Mouse (Mus musculus): Measurements from ENCODE around the gene Pbrm1.

Gene Pbrm1

DNA sequence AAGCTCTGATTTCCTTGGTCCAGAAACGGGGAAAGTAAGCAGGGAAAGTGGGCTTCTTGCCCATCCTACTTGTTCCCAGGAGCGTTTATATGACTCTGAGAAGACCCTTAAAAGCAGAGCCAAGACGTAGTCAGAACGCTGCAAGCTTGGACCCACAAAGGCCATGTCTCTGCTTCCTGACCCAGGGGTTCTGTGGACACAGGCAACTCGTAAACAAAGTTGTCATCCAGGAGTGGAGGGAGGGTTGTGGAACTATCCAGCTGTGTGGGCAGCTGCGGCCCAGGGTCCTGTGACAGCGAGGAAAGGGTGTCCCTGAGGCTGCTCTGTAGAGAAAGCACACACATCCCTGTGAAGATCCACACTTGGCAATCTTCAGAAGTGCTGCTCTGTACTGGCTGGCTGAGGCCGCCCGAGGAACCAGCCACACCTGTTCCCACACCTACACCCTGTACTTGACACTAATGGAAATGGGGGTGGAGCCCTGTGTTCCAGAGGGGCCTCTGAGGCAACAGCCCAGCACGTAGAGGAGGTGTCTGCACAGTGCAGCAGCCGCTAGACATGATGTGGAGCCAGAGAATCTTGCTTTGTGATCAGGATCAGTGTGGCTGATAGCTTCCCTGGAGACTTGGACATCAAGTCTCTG, 114.2 kb downstream of the Pbrm1 start:
- peak; percentile 29 for DNase-seq (ENCODE audit: low read depth, low spot score)

DNA sequence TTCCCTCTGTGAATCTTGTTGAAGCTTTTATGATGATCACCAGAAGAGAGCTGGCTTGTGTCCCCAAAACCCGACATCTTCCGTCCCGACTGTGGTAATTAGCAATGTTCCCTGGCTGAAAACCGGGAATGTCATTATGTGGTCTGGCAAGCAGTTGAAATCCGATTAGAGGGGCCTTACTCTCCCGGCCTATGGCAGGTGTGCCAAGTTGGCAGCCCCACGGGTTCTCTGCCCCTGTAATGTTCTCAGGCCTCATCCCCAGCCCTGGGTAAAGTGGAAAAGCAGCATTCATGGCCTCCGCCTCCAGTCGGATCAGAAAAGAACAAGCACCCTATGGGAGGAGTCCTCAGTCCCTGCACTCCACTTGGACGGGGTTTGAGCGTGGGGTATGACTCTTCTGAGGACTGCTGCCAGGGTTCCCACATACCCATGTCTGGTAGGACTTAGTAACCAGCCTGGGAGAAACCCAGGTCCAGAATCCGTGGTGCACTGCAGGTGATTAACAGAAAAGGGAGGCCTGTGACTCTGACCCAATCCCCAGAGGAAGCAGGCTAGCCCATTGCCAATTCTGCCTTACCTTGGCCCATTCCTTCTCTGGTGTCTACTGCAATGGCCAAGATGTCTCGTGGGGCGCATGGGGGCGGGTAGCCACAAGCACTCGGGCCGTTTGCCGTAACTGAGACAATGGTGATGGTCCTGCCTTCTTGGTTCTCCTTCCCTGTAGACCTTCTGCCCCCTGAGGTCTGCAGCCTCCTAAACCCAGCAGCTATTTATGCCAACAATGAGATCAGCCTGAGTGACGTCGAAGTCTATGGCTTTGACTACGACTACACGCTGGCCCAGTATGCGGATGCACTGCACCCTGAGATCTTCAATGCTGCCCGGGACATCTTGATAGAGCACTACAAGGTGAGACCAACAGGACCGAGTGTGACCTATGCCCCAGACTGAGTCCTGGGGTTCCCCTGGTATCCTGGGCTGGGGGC, 115.4 kb downstream of the Pbrm1 start:
- DNase-seq (ENCODE audit: low read depth, low spot score) = no peak

DNA sequence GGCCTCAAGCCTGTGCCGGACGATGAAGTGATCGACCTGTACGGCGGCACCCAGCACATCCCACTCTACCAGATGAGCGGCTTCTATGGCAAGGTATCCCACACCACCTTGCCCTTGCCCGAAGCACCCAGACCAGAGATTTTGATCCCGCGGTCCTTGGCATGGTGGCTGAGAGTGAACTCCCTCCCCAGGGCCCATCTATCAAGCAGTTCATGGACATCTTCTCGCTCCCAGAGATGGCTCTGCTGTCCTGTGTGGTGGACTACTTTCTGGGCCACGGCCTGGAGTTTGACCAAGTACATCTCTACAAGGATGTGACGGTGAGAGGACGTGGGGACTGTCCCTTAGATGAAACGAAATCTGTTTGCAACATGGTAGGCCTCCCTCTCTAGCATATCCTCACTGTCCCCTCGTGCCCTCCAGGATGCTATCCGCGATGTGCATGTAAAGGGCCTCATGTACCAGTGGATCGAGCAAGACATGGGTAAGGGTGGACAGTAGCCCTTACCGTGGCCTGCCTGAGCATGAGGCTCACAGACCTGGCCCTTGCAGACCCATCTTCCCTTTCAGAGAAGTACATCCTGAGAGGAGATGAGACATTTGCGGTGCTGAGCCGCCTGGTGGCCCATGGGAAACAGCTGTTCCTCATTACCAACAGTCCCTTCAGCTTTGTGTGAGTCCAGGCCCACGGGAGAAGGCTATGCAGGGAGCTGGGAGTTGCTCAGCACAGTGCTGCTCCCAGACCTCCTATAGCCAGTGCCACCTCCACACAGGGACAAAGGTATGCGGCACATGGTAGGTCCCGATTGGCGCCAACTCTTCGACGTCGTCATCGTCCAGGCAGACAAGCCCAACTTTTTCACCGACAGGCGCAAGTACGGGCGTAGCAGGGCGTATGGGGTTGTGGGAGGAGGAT, 116.8 kb downstream of the Pbrm1 start:
- no peak for DNase-seq (ENCODE audit: low read depth, low spot score)

DNA sequence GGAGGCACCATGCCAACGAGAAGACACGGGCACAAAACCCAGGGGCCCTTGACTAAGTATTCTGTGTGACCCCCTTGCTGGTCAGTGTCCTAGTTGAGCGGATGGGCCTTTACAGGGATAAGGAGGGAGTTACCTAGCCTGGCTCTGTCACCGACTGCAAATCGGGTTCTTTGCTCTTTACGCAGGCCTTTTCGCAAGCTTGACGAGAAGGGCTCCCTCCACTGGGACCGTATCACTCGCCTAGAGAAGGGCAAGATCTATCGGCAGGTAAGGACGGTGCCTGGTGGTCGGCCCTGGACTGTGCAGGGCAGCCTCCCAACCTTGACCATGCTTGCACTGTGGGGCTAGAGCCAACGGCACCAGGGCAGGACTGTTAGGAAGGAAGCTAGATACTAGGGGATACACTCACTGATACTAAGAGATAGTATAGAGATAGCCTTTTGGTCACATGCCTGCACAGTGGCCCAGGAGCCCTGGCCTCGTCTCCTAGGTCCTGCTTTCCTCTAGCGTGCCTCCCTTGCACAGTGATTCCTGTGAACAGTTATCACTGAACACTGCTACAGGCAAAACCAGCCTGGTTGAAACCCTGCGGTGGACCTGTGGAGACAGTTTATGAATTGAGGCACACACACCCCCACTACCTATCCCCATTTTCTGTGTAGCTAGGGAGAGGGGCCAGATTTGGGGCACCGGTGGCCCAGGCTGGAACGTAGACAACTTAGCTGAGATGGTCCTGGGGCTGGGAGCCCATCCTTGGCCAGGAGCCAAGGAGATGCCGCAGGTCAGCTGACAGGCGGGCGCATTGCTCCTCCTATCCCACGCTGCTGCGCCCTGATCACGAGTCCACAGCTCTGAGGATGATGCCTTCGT, 117.7 kb downstream of the Pbrm1 start:
- no peak for DNase-seq (ENCODE audit: low read depth, low spot score)

DNA sequence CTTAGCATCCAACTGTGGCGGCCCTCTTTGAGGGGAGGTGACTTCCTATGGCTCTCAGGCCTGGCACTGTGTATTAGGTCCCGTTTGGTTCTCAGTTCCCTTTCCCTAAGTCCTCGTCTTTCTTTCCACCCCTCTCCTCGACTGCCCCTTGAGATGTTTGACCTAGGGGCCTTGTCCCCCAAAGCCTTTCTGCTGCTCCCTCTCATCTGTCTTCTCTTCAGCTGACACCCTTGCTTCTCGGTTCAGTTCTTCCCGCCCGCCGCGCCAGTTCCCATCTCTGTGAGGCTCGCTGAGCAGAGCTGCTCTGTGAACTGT, 118.3 kb downstream of the Pbrm1 start:
- no peak for DNase-seq (ENCODE audit: low read depth, low spot score)

DNA sequence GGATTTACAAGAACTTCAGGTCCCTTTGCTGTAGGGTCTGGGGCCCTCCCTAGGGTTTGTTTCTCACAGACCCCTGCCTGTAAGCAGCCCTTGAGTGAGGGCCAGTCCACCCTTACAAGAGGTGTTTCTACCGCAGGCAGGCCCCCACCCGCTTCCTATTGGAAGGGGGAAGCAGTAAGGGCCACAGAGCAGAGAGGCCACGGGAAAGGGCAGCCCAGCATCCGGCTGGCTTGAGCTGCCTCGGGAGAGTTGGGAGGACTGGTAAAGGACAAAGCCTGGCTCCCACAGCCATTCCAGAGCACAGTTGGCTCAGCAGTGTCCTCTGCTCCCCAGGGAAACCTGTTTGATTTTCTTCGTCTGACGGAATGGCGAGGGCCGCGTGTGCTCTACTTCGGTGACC, 118.9 kb downstream of the Pbrm1 start:
- DNase-seq (ENCODE audit: low read depth, low spot score) = no peak

DNA sequence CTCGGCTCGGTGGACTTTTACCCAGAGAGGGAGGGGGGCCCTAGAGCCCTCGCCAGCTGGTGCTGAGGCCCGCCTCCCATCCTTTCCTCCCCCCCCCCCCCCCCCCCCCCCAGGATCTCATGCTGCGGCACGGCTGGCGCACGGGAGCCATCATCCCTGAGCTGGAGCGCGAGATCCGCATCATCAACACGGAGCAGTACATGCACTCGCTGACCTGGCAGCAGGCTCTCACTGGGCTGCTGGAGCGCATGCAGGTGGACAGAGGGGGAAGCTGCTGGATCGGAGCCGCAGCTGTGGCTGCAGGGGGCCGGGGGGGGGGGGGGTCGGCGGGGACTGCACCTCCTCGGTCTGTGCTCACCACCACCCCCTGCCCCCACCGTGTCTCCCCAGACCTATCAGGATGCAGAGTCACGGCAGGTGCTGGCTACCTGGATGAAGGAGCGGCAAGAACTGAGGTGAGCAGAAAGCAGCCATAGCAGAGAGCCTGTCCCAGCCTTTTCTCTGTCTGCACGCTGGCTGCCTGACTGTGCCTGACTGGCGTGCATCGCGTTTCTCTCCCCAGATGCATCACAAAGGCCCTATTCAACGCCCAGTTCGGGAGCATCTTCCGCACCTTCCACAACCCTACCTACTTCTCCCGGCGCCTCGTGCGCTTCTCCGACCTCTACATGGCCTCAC, 119.4 kb downstream of the Pbrm1 start:
- DNase-seq (ENCODE audit: low read depth, low spot score) = peak; percentile 85

DNA sequence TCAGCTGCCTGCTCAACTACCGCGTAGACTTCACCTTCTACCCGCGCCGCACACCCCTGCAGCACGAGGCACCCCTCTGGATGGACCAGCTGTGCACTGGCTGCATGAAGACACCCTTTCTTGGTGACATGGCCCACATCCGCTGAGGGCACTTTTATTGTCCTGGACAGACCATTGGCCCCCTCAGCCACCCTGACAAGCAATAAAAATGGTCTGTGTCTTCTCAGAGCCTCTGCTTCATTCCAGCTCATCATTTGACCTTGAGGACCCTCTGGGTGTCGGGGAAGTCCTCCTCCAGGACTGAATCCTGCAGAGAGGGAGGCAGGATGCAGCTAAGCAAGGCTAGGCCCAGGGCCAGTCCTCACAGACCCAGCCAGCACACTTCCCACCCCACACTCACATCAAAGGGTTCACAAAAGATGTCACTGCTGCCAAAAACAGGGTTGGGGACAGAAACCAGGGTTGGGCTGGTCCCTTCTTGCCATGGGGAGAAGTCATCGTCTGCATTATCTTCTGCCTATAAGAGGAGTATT, 120.0 kb downstream of the Pbrm1 start:
- DNase-seq (ENCODE audit: low read depth, low spot score) = peak; percentile 16

DNA sequence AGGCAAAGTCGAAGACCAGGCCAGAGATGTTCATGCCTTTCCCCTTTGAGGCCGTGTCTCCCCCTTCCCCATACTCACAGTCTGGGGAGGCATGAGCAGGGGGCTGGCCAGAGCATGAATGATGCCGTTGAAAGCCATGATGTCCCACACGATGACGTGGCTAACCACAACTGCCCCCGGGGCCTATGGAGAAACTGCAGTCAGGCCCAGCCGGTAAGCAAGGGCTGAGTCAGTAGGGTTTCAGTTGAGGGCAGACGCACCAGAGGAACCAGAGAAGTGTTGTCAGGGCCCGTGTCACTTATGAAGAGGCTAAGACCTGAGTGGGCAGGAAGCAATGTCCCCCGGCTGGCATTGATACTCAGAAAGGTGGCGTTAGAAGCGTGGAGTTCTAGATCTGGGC, 120.7 kb downstream of the Pbrm1 start:
- DNase-seq (ENCODE audit: low read depth, low spot score) = no peak

DNA sequence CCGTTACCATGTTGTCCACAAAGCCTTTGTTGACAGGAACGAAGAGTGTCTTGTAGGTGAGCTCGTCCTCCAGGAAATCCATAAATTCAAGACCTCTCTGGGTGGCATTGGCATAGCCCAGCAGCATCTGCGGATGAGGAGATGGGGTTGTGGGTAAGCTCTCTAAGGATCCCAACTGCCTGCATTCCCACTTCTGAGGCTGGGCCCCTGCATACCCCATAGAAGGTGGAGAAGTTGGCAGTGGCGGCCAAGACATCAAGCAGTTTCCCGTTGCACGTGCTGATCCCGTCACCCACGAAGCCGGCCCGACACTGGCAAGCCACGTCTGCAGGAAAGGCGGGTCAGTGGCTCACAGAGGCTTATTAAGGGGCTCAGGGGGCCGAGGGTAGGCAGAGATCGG, 121.2 kb downstream of the Pbrm1 start:
- no peak for DNase-seq (ENCODE audit: low read depth, low spot score)

DNA sequence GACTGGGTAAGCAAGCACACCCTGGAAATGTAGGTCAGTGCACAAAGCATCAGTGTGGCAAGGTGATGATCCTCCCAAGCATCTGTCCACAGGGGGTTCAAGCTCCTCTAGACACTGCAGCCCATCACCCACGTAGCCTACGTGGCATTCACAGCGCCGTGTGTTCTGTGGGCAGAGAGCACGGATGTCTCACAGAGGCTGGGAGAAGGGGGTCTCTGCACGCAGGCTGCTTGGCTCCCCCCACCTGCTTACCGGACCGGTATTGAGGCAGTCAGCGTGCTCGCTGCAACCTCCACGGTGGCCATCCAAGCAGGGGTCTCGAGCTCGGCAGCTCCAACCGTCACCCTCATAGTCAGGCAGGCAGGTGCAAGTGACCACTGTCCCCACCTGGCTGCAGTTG, 122.1 kb downstream of the Pbrm1 start:
- no peak for DNase-seq (ENCODE audit: low read depth, low spot score)

DNA sequence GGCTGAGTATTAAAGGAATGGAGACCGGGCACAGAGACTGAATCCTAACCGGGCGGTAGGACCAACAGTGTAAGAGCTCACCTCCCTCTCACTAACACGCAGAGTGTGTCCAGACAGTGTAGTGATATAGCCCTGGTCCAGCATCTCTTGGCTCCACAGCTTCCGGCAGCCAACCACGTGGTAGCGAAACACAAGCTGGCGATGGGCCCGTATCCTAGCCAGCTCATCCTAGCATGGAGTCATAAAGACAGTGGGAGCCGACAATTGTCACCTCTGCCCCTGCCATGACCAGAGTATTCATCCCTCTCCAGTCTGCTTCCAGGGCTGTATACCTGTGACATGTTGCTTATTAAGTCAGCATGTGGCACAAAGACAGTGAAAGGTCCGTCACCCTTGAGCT, 126.8 kb downstream of the Pbrm1 start:
- no peak for DNase-seq (ENCODE audit: low read depth, low spot score)

DNA sequence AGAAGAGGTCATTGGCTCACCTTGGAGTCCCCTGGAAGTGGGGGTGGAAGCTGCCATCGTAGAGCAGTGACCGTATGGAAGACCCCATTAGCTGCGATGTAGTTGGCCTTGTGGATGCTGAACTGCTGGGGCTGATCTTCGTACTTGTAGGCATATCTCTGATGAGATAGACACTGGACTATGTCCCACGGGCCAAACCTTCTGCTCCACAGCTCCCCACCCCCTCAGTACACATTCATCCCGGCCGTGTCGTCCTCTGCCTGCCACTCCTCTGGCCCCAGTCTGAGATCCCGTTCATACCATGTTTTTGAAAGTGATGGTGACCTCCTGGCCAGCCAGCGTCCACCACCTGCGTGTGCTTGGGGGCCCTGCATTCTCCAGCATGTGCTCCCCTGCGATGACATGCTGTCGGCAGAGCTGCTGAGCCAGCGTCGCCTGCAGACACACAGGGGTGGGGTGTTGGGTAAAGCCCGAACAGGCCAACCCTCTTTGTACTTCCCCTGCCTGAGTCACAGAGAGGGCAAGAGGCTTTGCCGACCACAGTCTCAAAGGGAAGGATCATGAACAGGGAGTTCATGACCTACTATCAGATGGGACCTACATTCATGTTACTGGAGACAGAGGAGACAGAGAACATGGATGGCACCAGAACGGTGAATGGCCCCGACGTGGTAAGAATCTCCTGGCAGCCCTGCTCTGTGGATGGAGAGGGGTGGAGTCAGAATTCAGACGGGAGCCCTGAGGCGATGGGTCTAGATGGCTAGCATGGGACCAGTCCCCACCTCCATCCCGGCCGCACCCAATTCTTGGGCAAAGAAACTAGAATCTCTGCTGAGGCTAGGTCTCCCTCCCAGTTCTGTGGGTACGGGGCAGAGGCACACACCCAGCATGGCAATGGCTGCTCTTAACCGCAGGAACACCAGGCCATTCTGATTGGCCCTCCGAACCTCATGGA, 141.5 kb downstream of the Pbrm1 start:
- no peak for DNase-seq (ENCODE audit: low read depth, low spot score)

DNA sequence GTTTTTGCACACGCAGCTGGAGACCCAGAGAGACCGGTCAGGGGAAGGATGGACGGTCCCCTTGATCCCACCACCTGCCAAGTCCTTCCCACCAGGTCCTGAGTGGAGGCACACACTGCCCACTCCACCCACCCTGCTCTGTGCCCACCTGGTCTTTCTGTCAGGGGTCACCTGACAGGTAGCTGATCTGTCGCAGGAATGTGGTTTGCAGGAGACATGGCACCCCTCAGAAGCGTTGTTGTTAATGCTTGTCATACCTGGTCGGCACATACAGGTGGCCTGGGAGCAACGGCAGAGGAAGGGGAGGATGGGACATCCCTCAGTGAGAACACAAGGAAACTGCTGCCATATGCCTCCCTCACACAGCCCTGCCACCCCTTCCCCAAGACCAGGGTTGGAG, 142.3 kb downstream of the Pbrm1 start:
- DNase-seq (ENCODE audit: low read depth, low spot score) = no peak

DNA sequence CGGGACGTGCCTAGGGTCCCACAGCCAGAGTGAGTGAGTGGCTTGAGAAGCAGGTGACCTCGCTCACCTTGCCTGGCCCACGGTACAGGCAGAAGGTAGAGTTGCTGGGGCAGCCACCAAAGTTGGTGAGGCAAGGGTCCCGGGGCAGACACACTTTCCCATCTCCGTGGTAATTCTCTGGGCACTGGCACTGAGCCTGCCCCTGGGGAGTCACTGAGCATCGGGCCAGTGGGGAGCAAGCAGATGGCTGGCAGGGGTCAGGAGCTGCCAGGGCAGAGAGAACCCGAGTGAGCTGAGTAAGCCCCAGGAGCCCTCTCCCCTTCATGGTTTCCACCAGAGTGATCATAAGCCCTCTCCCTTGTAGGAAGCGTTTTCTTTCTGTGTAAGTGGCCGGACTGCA, 142.7 kb downstream of the Pbrm1 start:
- no peak for DNase-seq (ENCODE audit: low read depth, low spot score)

DNA sequence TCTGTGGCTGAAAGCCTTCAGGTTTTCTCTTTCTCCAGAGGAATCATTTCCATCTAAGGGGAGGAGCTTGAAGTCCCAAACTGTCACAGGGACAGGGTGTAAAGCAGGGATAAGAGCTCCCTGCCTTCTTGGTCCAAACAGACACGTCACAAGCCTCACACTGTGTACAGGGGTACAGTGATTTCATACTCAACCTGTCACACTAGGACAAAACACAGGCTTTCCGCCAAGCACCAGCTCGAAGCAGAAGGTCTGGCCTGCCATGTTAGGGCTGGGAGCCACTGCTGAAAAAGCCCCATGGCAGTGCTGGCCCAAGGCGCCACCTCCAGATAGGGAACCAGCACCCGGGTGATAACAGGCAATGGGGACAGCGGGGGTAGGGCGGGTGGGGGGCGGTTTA, 145.1 kb downstream of the Pbrm1 start:
- DNase-seq (ENCODE audit: low read depth, low spot score) = no peak

DNA sequence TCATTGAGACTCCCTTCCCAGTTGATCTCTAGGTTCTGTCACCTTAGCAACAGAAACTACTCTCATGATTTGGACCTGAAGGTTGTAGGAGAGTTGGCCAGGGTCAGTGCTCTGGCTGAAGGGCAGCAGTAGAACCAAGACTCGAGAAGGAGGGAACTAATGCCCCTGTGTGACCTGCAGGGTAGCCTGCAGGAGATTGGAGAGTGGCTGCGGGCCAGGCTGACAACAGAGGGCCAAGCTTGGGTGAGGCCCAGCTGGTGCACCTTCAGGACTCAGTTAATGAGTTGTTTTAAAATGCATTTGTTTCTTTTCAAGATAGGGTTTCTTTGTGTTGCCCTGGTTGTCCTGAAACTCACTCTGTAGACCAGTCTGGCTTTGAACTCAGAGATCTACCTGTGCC, 146.1 kb downstream of the Pbrm1 start:
- DNase-seq (ENCODE audit: low read depth, low spot score) = no peak

DNA sequence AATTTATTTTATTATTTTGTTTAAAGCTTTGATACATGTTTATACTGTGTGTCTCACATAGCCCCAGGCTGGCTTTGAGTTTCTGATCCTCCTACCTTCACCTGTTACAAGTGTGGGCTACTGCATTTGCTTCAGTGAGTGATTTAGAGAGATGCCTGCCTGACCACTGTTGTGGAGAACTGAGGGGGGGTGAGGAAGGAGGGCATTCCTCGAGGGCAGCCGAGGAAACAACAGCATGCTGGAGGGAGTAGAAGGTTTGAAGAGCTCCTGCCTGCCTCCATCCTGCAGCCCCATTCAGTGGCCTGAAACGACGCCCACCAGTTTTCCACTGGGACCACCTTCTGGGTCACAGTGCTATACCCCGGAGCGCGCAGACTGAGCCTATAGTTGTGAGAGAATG, 146.5 kb downstream of the Pbrm1 start:
- DNase-seq (ENCODE audit: low read depth, low spot score) = no peak

DNA sequence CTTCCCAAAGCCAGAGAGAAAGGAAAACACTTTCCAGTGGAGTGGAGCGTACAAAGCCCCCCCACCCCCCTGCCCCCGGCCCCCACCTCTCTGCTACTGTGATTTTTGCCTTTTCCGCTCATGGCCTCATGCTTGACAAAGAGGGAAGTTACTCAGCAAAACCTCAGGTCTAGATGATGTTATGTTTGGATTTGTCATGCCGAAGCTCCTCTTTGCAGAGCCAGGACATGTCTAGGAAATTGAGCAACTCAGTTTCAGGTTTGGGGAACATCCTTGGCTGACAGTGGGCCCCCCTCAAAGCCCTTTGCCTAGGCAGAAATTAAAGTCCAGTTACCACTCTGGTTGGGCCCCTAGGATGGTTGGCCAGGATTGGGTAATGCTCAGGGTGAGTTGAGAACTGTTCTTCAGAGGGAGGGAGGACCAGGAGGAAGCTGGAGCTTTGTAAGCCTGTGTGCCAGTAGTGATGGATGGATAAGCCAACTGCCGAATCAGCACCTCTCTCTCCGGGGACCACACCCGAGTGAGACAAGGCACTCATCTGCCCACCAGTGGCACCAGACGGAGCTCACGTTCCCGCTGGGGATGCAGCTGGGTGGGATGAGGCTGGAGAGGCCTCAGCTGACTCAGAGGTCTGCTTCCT, 147.2 kb downstream of the Pbrm1 start:
- DNase-seq (ENCODE audit: low read depth, low spot score) = no peak
